In the genomic region with DNA sequence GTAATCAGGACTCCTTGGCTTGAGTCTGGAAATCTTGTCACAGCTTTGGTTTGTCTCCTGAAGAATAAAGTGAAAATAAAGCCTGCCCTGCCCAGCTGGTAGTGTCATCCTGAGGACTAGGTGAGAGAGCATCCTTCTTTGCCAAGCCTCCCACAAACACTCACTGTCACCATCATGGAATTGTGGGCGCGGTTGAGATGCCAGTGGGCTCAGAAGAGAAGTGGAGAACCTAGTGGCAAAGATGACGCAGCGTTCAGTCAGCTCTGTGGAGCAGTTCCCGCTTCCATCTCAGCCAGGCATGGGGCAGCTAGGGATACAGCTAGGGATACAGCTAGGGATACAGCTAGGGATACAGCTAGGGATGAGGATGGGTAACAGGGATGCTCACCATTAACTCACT, we compare ENCODE assay signal across 28 mouse cellular contexts. TPM values are rescaled to one million over a fixed set of nuclear protein-coding genes. Genes with fewer than 3 reads are reported as not detected.
DNase-seq lines count a peak whose midpoint lies in the region; TF ChIP-seq lines count a peak whose summit lies in the region.
"Had no signal": no experiment of that assay in that cellular context is flagged by ENCODE, and none has a peak within 500 bp of the region (broad histone marks: within the 10 kb centered on the region; RNA-seq: fewer than 3 reads in every experiment).

No protein-coding gene starts in this region.

- DNase-seq in left cerebral cortex, adult 2 months (ENCODE audit: extremely low spot score in 1 of 2, low spot score in 2 of 2), result peak; percentile 24 to 30
- no peak for DNase-seq in left cerebral cortex, postnatal 10 days (ENCODE audit: extremely low spot score in 1 of 2, low spot score in 2 of 2)
- DNase-seq in right cerebral cortex, adult 18-20 months, result peak; percentile 61
- DNase-seq in right cerebral cortex, postnatal 4 days, result no peak
- peak; percentile 13 to 80 for DNase-seq in left cerebral cortex, postnatal 25 days (ENCODE audit: low spot score in 2 of 2)
- DNase-seq in gastrocnemius, adult 2 months, result no peak
- DNase-seq in heart, postnatal 10 days, result no peak
- DNase-seq: adrenal gland, postnatal 25 days; B cell, adult 2 months; cerebellum, adult 2 months; cerebellum, postnatal 25 days; forebrain, postnatal 0 days; gastrocnemius, postnatal 10 days; kidney, adult 18-20 months; kidney, postnatal 36 days; liver; lung, postnatal 4 days had no signal

- no peak for TF ChIP-seq CTCF in left cerebral cortex, adult 2 months (IDR thresholded peaks at IDR 0.05)
- no peak for TF ChIP-seq CTCF in gastrocnemius, adult 2 months (IDR thresholded peaks at IDR 0.05)

- intact Hi-C loops in left cerebral cortex, adult 2 months (cut with DNase I), result no loop called here
- intact Hi-C loops in left cerebral cortex, postnatal 10 days (cut with DNase I), result no loop called here
- intact Hi-C loops in left cerebral cortex, postnatal 25 days (cut with DNase I), result no loop called here
- intact Hi-C loops in gastrocnemius, adult 2 months (cut with DNase I), result no loop called here
- intact Hi-C loops in heart, postnatal 10 days (cut with DNase I), result no loop called here

- no peak overlapping the region for H3K27ac ChIP-seq in left cerebral cortex, adult 2 months
- no peak overlapping the region for H3K27ac ChIP-seq in gastrocnemius, adult 2 months
- H3K27ac ChIP-seq: embryonic facial prominence, embryonic 10.5 days; embryonic facial prominence, embryonic 15.5 days; forebrain, embryonic 12.5 days; liver, embryonic 15.5 days; midbrain, embryonic 13.5 days; stomach, embryonic 15.5 days had no signal

- no peak overlapping the region for H3K4me3 ChIP-seq in left cerebral cortex, adult 2 months
- no peak overlapping the region for H3K4me3 ChIP-seq in gastrocnemius, adult 2 months
- H3K4me3 ChIP-seq: embryonic facial prominence, embryonic 10.5 days; embryonic facial prominence, embryonic 15.5 days; forebrain, embryonic 12.5 days; liver, embryonic 15.5 days; megakaryocyte, embryonic 14.5 days; midbrain, embryonic 13.5 days; stomach, embryonic 15.5 days had no signal

RNA-seq across cellular contexts. Expression of gene Sord, which starts 21.4 kb away (rescaled TPM):
- total RNA-seq in left cerebral cortex, adult 2 months (2021), result 10 to 100 TPM; 15.2 to 18.5 TPM
- total RNA-seq in left cerebral cortex, postnatal 10 days (2021), result 10 to 100 TPM; 15.0 to 16.3 TPM
- 10 to 100 TPM; 14.8 to 14.9 TPM for total RNA-seq in left cerebral cortex, postnatal 25 days (2021)
- total RNA-seq in gastrocnemius, adult 2 months (2021), result 10 to 100 TPM; 50.5 to 71.2 TPM
- 100 to 1,000 TPM in 1 of 2 experiments, 10 to 100 TPM in 1; 88.5 to 113 TPM for total RNA-seq in heart, postnatal 10 days (2021)

RNA-seq across cellular contexts. Expression of gene Duox2, which starts 42.3 kb away (rescaled TPM):
- not detected for total RNA-seq in left cerebral cortex, adult 2 months (2021)
- under 1 TPM in 1 of 2 experiments, not detected in 1; 0.26 TPM for total RNA-seq in left cerebral cortex, postnatal 10 days (2021)
- total RNA-seq in left cerebral cortex, postnatal 25 days (2021), result under 1 TPM in 1 of 2 experiments, not detected in 1; 0.07 TPM
- total RNA-seq in gastrocnemius, adult 2 months (2021), result under 1 TPM; 0.06 to 0.13 TPM
- total RNA-seq in heart, postnatal 10 days (2021), result under 1 TPM; 0.34 to 0.45 TPM
- total RNA-seq: adrenal gland, postnatal 25 days; monocyte, adult 5-6 weeks had no signal

RNA-seq across cellular contexts. Expression of gene Duoxa2, which starts 42.7 kb away (rescaled TPM):
- not detected for total RNA-seq in left cerebral cortex, adult 2 months (2021)
- total RNA-seq in left cerebral cortex, postnatal 10 days (2021), result under 1 TPM; 0.22 to 0.34 TPM
- total RNA-seq in left cerebral cortex, postnatal 25 days (2021), result not detected
- not detected for total RNA-seq in gastrocnemius, adult 2 months (2021)
- total RNA-seq in heart, postnatal 10 days (2021), result not detected
- total RNA-seq: adrenal gland, adult 18-20 months; adrenal gland, postnatal 25 days; forebrain, postnatal 0 days; gastrocnemius, postnatal 10 days; layer of hippocampus, adult 8-10 months; layer of hippocampus, postnatal 25 days; monocyte, adult 5-6 weeks had no signal

RNA-seq across cellular contexts. Expression of gene Duoxa1, which starts 57.5 kb away (rescaled TPM):
- total RNA-seq in left cerebral cortex, adult 2 months (2021), result not detected
- under 1 TPM; 0.21 to 0.39 TPM for total RNA-seq in left cerebral cortex, postnatal 10 days (2021)
- total RNA-seq in left cerebral cortex, postnatal 25 days (2021), result not detected
- under 1 TPM; 0.28 to 0.95 TPM for total RNA-seq in gastrocnemius, adult 2 months (2021)
- under 1 TPM; 0.27 to 0.45 TPM for total RNA-seq in heart, postnatal 10 days (2021)
- total RNA-seq: adrenal gland, adult 18-20 months; adrenal gland, postnatal 25 days; layer of hippocampus, adult 8-10 months; layer of hippocampus, postnatal 25 days; monocyte, adult 5-6 weeks had no signal

RNA-seq across cellular contexts. Expression of gene Duox1, which starts 59.5 kb away (rescaled TPM):
- not detected for total RNA-seq in left cerebral cortex, adult 2 months (2021)
- under 1 TPM; 0.15 to 0.26 TPM for total RNA-seq in left cerebral cortex, postnatal 10 days (2021)
- under 1 TPM in 1 of 2 experiments, not detected in 1; 0.07 TPM for total RNA-seq in left cerebral cortex, postnatal 25 days (2021)
- under 1 TPM; 0.43 to 0.73 TPM for total RNA-seq in gastrocnemius, adult 2 months (2021)
- total RNA-seq in heart, postnatal 10 days (2021), result under 1 TPM; 0.22 to 0.26 TPM
- total RNA-seq: adrenal gland, postnatal 25 days; forebrain, postnatal 0 days; layer of hippocampus, adult 8-10 months; layer of hippocampus, postnatal 25 days; monocyte, adult 5-6 weeks had no signal

Comparison
In these comparisons a context has a peak if more than half of its experiments do, and no peak if none do; other contexts are left out.
1. DNase-seq: peak in left cerebral cortex, adult 2 months (2 of 2), right cerebral cortex, adult 18-20 months (single experiment) and left cerebral cortex, postnatal 25 days (2 of 2); none in left cerebral cortex, postnatal 10 days (0 of 2), right cerebral cortex, postnatal 4 days (single experiment), gastrocnemius, adult 2 months (single experiment) and heart, postnatal 10 days (0 of 2).